Mouse (Mus musculus): ENCODE measurements around the gene Fndc3b.
"Not testable (repeated sequence)": the region's sequence is repeated elsewhere in the genome, so short reads cannot be mapped to it uniquely, and the experiment has no call there.

Fndc3b gene

GRCm38 (mm10) chr3:27416786-27417185 is 294.3 kb downstream of the Fndc3b start:
- no peak for DNase-seq (ENCODE audit: low spot score in 2 of 2)

- DNase-seq (ENCODE audit: low spot score in 2 of 2), result no peak
Observed at GRCm38 (mm10) chr3:27413566-27413965, 297.5 kb downstream of the Fndc3b start.

- no peak for DNase-seq (ENCODE audit: low spot score in 2 of 2)
Observed at GRCm38 (mm10) chr3:27411286-27411685, 299.8 kb downstream of the Fndc3b start.

- DNase-seq (ENCODE audit: low spot score in 2 of 2), result no peak
Observed at GRCm38 (mm10) chr3:27408564-27408963, 302.5 kb downstream of the Fndc3b start.

- DNase-seq (ENCODE audit: low spot score in 2 of 2), result no peak
Observed at GRCm38 (mm10) chr3:27406440-27406839, 304.7 kb downstream of the Fndc3b start.

- not testable (repeated sequence) for DNase-seq (ENCODE audit: low spot score in 2 of 2)
Observed at GRCm38 (mm10) chr3:27400996-27401395, 310.1 kb downstream of the Fndc3b start.

- no peak for DNase-seq (ENCODE audit: low spot score in 2 of 2)
Observed at GRCm38 (mm10) chr3:27389923-27390322, 321.2 kb downstream of the Fndc3b start.

- no peak for DNase-seq (ENCODE audit: low spot score in 2 of 2)
Observed at GRCm38 (mm10) chr3:27384836-27385235, 326.3 kb downstream of the Fndc3b start.

- DNase-seq (ENCODE audit: low spot score in 2 of 2), result no peak
Observed at GRCm38 (mm10) chr3:27377935-27378334, 333.2 kb downstream of the Fndc3b start.

- no peak for DNase-seq (ENCODE audit: low spot score in 2 of 2)
Observed at GRCm38 (mm10) chr3:27374396-27374795, 336.7 kb downstream of the Fndc3b start.

GRCm38 (mm10) chr3:27371725-27372650 is 339.1 kb downstream of the Fndc3b start:
- no peak for DNase-seq (ENCODE audit: low spot score in 2 of 2)

GRCm38 (mm10) chr3:27371276-27371621 is 339.9 kb downstream of the Fndc3b start, which contains the start of gene Ghsr:
Gene Ghsr (plus strand): TSS chr3:27371351.
- no peak for DNase-seq (ENCODE audit: low spot score in 2 of 2)

- no peak for DNase-seq (ENCODE audit: low spot score in 2 of 2)
Observed at GRCm38 (mm10) chr3:27370582-27371275, 340.4 kb downstream of the Fndc3b start.

- DNase-seq (ENCODE audit: low spot score in 2 of 2), result no peak
Observed at GRCm38 (mm10) chr3:27370125-27370524, 341.0 kb downstream of the Fndc3b start.

All from urinary bladder, adult 18-20 months (tissue).